Mouse (Mus musculus): ENCODE data around the gene Qpct. TPM values are rescaled to one million over a fixed set of nuclear protein-coding genes. Genes with fewer than 3 reads are reported as not detected.
A peak's percentile ranks its signal among the peaks of the same experiment; 100 is the strongest.

Gene Qpct
- polyA plus RNA-seq (2012; rRNA removed) = 0.72 and 0.95 TPM in 2 replicates

DNA sequence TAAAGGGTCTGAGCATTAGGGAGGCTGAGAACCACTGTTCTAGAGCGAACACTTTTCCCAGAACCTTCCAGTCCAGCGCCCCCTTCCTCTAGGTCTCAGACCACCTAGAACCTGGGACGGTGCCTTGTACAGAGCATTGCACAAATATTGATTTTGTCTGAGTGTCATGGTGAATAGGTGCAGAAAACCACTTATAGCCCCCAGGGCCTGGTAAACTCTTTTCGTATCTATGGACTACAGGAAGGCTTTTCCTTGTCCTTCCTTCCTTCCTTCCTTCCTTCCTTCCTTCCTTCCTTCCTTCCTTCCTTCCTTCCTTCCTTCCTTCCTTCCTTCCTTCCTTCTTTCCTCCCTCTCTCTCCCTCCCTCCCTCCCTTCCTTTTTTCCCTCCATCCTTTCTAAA lies at the start of gene Qpct:
Qpct (plus strand) TSS at position 301 of the 400 bp plus-strand sequence.
- TF ChIP-seq CTCF (IDR thresholded peaks at IDR 0.05; ENCODE audit: extremely low read depth, insufficient read depth, insufficient read length, insufficient replicate concordance) (no peak), POLR2A (IDR thresholded peaks at IDR 0.05; ENCODE audit: low read depth, low read length) (no peak)
- 86% methylated on average over 4 of the region's 4 CpGs for WGBS
- H3K4me3 ChIP-seq (ENCODE audit: extremely low read depth, insufficient read depth, insufficient read length) = peak within 1 kb of the TSS; percentile 56
- H3K27ac ChIP-seq (ENCODE audit: insufficient read depth, low read length) = no peak within 1 kb of the TSS
- no peaks in the 10 kb centered on the region for H3K36me3 ChIP-seq (ENCODE audit: control insufficient read depth, insufficient read depth, low read length)
- no peak for DNase-seq (ENCODE audit: low read depth in 1 of 2, low spot score in 2 of 2)
- H3K27me3 ChIP-seq (ENCODE audit: control insufficient read depth, insufficient read depth, low read length) = peaks cover 4% of the 10 kb centered on the region; the same call in 1 of the 2 replicates
- H3K4me1 ChIP-seq (ENCODE audit: control insufficient read depth, insufficient read depth, insufficient read length) = peaks cover 4% of the 10 kb centered on the region; the same call in 1 of the 2 replicates

- 69% methylated on average over 2 of the region's 2 CpGs for WGBS
- DNase-seq (ENCODE audit: low read depth in 1 of 2, low spot score in 2 of 2) = no peak
- no peak for TF ChIP-seq POLR2A (IDR thresholded peaks at IDR 0.05; ENCODE audit: low read depth, low read length)
- TF ChIP-seq CTCF (IDR thresholded peaks at IDR 0.05; ENCODE audit: extremely low read depth, insufficient read depth, insufficient read length, insufficient replicate concordance) = no peak
Observed at GRCm38 (mm10) chr17:79013625-79014024, 38.1 kb upstream of the Qpct start.

DNA sequence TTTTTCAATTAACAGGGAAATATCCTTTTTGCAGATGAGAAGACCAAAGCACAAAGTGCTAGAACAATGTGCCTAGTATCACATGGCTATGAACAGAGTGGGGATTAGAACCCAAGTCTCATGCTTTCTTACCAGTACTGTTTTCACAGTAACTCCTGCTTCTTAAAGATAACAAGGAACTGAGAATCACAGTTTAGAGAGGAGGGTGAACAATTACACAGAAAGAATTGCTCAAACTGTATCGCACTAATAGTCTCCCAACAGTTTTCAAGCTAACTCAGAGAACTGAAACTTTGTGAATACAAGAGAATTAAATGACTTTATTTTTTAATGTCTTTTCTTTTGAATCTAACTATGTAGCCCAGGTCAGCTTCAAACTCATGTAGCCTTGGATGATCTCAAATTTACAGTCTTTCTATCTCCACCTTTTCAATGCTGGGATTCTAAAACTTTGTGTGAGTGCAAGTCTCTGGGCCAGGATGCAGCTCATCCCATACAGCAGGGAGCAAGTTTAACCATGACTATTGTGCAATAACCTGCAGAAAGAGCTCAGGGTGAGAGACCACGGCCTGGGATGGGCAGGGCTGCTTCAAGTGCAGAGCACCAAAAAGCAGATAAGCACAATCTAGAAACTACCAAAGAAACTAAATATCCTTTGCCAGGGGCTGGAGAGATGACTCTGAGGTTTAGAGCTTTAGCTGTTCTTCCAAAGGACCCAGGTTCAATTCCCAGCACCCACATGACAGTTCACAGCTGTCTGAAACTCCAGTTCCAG lies 36.6 kb upstream of the Qpct start:
- peaks cover 4% of the 10 kb centered on the region; the same call in 1 of the 2 replicates for H3K4me1 ChIP-seq (ENCODE audit: control insufficient read depth, insufficient read depth, insufficient read length)
- no peak for DNase-seq (ENCODE audit: low read depth in 1 of 2, low spot score in 2 of 2)
- 72% methylated on average over 2 of the region's 2 CpGs for WGBS

More at GRCm38 (mm10) chr17:79013625-79014024, 38.1 kb upstream of the Qpct start:
- peaks cover 3% of the 10 kb centered on the region for H3K36me3 ChIP-seq (ENCODE audit: control insufficient read depth, insufficient read depth, low read length)
- no peaks in the 10 kb centered on the region for H3K27me3 ChIP-seq (ENCODE audit: control insufficient read depth, insufficient read depth, low read length)
- peaks cover 4% of the 10 kb centered on the region; the same call in 1 of the 2 replicates for H3K4me1 ChIP-seq (ENCODE audit: control insufficient read depth, insufficient read depth, insufficient read length)
- H3K27ac ChIP-seq (ENCODE audit: insufficient read depth, low read length) = no peak overlapping the region
- no peak overlapping the region for H3K4me3 ChIP-seq (ENCODE audit: extremely low read depth, insufficient read depth, insufficient read length)

GRCm38 (mm10) chr17:79015831-79016230 lies 35.9 kb upstream of the Qpct start:
- peaks cover 3% of the 10 kb centered on the region for H3K36me3 ChIP-seq (ENCODE audit: control insufficient read depth, insufficient read depth, low read length)
- H3K27me3 ChIP-seq (ENCODE audit: control insufficient read depth, insufficient read depth, low read length) = no peaks in the 10 kb centered on the region
- TF ChIP-seq CTCF (IDR thresholded peaks at IDR 0.05; ENCODE audit: extremely low read depth, insufficient read depth, insufficient read length, insufficient replicate concordance) (no peak), POLR2A (IDR thresholded peaks at IDR 0.05; ENCODE audit: low read depth, low read length) (no peak)
- peaks cover 4% of the 10 kb centered on the region; the same call in 1 of the 2 replicates for H3K4me1 ChIP-seq (ENCODE audit: control insufficient read depth, insufficient read depth, insufficient read length)
- no peak overlapping the region for H3K27ac ChIP-seq (ENCODE audit: insufficient read depth, low read length)
- H3K4me3 ChIP-seq (ENCODE audit: extremely low read depth, insufficient read depth, insufficient read length) = no peak overlapping the region
- DNase-seq (ENCODE audit: low read depth in 1 of 2, low spot score in 2 of 2) = no peak
- WGBS = 71% methylated on average over 10 of the region's 10 CpGs

More for the DNA sequence above, 36.6 kb upstream of the Qpct start:
- TF ChIP-seq CTCF (IDR thresholded peaks at IDR 0.05; ENCODE audit: extremely low read depth, insufficient read depth, insufficient read length, insufficient replicate concordance) = no peak
- no peak for TF ChIP-seq POLR2A (IDR thresholded peaks at IDR 0.05; ENCODE audit: low read depth, low read length)
- H3K27ac ChIP-seq (ENCODE audit: insufficient read depth, low read length) = no peak overlapping the region
- H3K27me3 ChIP-seq (ENCODE audit: control insufficient read depth, insufficient read depth, low read length) = no peaks in the 10 kb centered on the region
- peaks cover 3% of the 10 kb centered on the region for H3K36me3 ChIP-seq (ENCODE audit: control insufficient read depth, insufficient read depth, low read length)
- H3K4me3 ChIP-seq (ENCODE audit: extremely low read depth, insufficient read depth, insufficient read length) = no peak overlapping the region

- Histone ChIP-seq H3K27ac (ENCODE audit: insufficient read depth, low read length) (no peak overlapping the region), H3K36me3 (ENCODE audit: control insufficient read depth, insufficient read depth, low read length) (no peaks in the 10 kb centered on the region), H3K4me1 (ENCODE audit: control insufficient read depth, insufficient read depth, insufficient read length) (peaks cover 4% of the 10 kb centered on the region; the same call in 1 of the 2 replicates), H3K4me3 (ENCODE audit: extremely low read depth, insufficient read depth, insufficient read length) (no peak overlapping the region), H3K27me3 (ENCODE audit: control insufficient read depth, insufficient read depth, low read length) (no peaks in the 10 kb centered on the region)
- no peak for TF ChIP-seq POLR2A (IDR thresholded peaks at IDR 0.05; ENCODE audit: low read depth, low read length)
- TF ChIP-seq CTCF (IDR thresholded peaks at IDR 0.05; ENCODE audit: extremely low read depth, insufficient read depth, insufficient read length, insufficient replicate concordance) = no peak
- DNase-seq (ENCODE audit: low read depth in 1 of 2, low spot score in 2 of 2) = no peak
- WGBS = 60% methylated on average over 9 of the region's 9 CpGs
Observed at GRCm38 (mm10) chr17:79018422-79018821, 33.3 kb upstream of the Qpct start.

DNA sequence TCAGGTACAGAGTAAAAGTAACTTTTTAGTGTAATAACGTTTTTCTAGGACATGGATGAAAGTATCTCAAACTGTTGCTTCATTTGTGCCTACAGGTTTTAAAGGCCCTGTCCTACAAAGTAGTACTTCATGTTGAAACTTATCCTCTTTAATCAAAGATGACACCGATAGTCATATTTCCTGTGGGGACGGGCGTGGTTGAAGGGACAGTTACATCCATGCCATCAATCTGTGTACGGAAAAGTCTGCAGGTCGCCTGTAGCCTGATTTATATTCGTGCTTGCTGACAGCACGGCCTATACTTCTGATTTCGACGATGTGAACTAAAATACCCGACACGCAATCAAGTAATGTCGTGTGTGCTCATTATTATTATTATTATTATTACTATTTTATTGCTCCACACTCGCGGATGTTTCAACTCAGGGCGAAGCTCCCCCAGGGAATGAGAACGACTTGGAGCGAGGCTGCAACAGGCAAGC lies 31.9 kb upstream of the Qpct start:
- WGBS = 2% methylated on average over 18 of the region's 18 CpGs
- Histone ChIP-seq H3K27me3 (ENCODE audit: control insufficient read depth, insufficient read depth, low read length) (no peaks in the 10 kb centered on the region), H3K27ac (ENCODE audit: insufficient read depth, low read length) (no peak overlapping the region), H3K4me1 (ENCODE audit: control insufficient read depth, insufficient read depth, insufficient read length) (peaks cover 4% of the 10 kb centered on the region; the same call in 1 of the 2 replicates), H3K4me3 (ENCODE audit: extremely low read depth, insufficient read depth, insufficient read length) (peak overlapping the region; percentile 93), H3K36me3 (ENCODE audit: control insufficient read depth, insufficient read depth, low read length) (no peaks in the 10 kb centered on the region)
- DNase-seq (ENCODE audit: low read depth in 1 of 2, low spot score in 2 of 2) = no peak
- TF ChIP-seq POLR2A (IDR thresholded peaks at IDR 0.05; ENCODE audit: low read depth, low read length) (no peak), CTCF (IDR thresholded peaks at IDR 0.05; ENCODE audit: extremely low read depth, insufficient read depth, insufficient read length, insufficient replicate concordance) (no peak)

Measured in spleen, adult 2 months (tissue).